Mouse (Mus musculus) spleen, postnatal 10 days (tissue): ENCODE data around the gene Mid1.

Source experiments
- DNase-seq, 2 experiments: peaks; one replicate each; pipeline ENCODE4 v3.0.0; 2021 to 2022; ENCODE audit warnings: low spot score in 2 of 2

The Mid1 gene

DNA sequence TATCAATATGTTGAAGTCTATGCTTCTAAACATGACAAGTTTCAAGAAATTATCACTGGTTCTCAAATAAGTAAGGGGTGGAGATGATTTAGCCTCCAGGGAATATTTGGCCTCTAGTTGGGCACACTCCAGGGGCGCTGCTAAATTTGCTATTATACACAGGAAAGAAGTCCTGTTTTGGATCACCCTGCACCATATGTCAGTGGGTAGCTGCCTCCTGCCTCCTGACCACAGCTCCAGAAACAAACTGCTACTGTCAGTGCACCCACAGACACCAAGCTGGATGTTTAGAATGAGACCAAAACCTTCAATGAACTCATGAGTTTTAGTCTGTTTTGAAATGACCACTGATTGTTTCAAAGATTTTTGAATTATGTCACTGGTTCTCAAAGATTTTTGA, 128.7 kb downstream of the Mid1 start:
- DNase-seq, result no peak

DNA sequence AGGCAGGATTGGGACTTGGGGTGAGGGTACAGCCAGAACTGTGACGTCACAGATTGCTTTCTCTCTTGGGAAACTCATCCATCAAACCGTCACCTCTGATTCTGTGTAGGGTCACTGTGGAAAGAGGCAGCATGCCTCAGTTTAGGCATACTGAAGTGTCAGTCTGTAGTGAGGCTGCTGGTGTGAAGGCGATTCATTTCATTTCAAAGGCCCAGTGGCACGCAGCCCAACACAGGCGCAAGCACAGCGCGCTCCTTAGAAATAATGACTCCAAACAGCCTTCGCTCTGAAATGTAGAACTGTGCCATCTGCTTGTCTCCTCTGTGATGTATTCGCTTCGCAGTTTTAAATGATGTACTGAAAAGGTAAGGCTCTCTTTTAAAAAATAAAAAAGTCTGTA, 141.9 kb downstream of the Mid1 start:
- no peak for DNase-seq

DNA sequence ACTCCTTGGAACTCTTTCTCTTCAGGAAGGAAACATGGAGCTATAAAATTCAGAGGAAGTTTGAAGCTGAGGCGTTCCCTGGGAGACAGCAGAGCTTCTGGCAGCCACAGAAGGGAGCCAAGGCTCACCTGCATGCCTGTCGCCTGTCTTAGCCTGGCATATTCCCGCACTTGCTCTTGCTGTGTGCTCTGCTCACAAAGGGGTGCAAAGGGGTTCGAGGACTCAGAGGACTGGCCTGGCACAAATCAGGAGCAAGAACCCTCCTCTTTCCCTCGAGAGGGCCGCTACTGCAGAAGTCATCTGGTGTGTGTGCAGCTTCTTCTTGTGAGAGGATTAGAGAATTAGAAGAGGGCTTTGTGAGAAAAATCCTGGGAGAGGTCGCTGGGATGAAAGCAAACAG, 142.7 kb downstream of the Mid1 start:
- DNase-seq, result no peak

DNA sequence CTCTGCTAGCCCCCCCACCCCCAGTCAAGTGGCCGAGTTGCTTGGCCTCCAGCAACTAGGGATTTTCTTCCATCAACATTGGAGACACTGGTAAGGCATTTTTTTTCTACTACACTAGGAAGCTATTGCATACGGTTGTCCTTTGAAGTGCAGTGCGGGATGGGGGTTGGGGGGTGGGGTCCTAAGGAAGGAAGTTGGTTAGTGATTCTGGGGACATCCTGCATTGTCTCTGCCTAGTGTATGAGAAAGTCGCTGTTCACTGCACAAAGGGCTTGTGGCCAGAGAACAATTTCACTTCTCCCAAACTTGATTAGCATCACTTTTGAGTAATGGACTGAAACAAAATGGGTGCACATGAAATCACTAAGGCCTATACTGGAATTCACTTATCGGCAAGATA, 143.1 kb downstream of the Mid1 start:
- no peak for DNase-seq

DNA sequence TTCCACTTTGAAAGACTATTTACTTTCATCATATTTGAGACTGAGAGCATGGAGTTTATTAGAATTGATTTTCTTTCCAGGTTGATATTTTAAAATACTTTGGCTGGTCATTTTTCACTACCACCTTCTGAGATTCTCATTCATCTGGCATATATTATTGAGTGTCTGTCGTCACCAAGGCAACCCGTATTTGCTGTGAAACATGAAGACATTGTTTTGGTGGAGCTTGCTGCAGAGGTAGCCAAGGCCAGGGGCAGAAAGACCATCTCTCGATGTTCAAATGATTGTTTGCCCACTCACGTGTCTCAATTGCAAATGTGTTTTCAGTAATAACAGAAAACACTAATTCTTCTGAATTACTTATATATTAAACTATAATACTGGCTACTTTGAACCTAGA, 145.1 kb downstream of the Mid1 start:
- DNase-seq, result no peak

DNA sequence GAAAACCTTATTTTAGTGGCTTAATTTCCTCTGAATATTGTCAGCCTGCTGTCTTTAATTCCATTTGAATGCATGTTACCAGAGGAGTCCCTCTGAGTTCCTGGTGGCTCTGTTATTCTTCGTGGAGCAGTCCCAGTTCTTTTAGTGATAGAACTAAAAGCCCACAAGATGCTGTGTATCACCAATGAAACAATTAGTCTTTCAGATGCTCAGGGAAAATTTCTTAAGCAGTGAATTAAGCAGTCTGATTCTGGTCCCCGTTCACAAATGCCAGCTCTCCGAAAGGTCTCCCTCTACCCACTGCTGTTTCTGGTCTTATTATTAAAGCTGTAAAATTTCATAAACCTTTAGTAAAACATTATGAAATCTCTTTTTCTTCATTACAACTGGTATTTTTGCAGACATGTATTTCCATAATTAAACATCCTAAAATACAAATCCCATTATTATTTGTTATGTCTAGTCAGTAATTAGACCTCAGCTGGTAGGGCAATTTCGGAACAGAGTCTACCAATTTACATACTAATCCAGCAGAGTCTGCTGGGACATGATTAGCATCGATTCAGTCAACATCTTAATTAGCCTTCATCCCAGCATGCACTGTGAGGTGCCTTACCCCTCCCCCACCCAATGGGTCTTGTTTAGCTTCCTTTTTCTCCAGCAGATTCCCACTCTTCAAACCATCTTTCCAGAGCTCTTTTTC, 153.1 kb downstream of the Mid1 start:
- DNase-seq, result no peak

DNA sequence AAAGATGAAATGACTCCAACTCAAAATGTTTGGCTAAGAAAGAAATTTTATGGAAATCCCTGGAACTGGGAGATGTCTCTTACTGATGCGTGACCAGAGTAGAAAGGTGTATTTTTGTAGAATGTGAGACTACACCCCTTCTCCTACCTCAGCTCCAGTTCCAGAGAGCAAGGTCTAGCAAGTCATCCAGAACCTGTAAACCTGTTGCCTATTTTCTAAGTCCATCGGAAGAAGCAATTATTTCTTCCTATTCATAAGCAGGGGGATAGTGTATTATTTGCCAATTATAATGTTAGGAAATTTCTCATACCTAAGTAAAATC, 153.6 kb downstream of the Mid1 start:
- no peak for DNase-seq

DNA sequence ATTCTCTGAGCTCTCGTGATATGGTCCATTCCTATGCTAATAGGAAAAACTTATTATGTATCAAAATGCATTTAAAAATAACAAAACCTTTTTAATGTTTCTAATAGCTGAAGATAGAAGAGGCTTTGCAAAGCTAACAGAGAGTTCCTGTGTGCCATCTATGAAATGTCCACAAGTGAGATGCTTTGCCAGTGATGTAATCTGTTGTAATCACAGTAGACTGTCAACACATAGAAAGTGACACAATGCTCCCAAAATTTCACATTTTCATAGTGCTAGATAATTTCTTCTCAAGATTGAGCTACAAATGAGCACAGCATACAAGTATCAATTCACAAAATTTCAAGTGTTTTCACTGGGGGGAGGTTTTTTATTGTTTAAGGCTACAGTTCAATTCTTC, 158.3 kb downstream of the Mid1 start:
- DNase-seq, result no peak

DNA sequence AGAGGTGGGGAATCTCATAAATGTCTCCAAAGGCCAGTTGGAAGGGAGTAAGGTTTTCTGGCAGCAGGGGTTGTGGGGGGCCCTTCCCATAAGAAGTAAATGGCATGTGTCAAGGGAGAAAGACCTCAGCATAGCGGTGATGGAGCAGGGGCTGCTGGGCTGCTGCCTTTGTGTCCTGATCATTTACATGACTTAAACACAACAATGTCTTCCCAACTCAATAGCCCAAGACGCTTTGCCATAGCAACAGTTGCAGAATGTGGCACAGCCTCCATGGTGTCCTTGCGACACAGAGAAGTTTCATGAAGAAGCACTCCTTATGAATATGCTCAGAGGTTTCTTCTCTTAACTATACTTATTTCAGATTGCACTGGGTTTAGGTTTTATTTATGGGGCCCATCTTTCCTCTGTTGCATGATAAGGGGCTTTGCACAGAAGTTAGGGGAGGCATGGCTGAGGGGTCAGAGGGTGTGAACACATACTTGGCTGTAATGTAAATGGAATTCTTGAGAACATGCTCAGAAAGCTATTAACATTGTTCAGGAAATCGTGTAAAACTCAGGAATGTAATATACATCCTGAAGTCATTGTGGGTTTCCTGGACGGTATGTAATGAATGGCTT, 159.3 kb downstream of the Mid1 start:
- DNase-seq, result no peak

DNA sequence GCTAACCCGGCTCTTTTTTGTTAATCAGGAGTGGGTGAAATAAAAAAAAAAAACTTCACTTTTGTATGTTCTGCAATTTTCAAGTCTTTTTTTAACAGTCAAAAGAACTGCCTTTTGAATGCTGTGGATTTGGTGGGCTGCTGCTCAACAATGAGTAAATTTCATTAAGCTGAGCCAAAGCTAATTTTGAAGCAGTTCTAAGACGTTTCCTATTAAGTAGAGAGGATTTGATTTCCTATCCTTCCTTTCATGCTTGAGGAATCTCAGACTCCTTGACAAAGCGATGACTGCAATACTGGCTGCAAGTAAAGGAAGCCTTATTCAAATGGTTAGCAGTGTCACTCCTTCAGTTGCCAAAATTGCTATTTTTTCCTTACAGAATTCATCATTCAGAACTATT, 161.2 kb downstream of the Mid1 start:
- no peak for DNase-seq

DNA sequence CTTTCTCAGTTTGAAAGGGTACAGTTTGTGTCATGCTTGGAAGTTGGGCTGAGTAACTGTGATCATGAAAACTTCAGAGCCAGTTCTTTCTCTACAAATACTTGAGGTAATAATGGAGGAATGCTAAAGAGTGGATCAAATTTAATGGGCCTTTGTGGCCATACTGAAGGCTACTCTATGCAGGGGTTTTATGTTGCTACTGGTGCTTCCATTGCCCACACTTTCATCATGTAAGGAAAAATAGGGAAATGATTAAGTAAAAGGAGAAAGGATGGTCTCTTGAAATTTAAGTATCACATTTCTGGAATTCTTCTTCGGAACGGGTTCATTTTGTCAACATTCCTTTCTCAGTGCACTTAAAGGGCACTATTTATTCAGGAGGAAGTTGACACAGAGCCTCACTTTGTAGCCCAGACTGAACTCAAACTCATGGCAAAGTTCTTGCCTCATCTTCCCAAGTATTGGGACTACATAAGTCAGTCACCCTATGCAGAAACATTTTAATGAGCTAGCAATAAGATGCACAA, 176.3 kb downstream of the Mid1 start:
- DNase-seq, result no peak

DNA sequence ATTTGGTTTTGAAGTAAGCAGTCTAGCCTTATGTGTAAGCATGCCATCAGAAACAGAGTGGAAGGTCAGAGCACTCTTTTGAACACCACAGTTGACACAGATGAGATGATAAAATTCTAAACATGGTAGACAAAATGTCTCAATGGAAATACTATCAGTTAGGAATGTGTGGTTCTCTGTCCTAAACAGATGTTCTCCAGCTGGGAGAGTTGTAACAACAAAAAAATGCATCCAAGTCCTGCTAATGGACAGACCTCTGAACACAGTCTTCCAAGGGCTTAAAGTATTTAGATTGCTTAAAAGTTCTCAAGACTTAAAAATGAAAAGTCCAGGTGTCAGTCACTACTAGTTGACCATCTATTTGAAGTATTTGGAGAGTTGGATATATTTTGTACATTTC, 177.4 kb downstream of the Mid1 start:
- DNase-seq, result no peak

DNA sequence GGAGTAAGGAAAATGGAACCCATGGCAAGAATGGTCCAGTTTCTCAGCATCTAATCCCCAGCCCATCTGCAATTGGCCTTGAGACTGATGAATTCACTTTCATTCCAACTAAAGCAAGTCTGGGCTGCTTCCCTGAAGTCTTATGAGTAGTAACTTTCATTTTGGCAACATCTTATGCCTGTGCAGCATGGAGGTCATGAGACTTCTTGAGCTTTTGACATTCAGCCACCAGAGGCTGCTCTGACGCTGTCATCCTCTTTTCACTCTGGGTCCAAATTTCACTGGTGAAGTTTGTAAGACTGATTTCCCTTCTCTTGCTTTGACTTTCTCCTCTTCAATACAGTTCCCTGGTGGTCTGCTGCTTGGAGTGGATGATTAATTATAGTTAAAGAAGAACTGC, 177.8 kb downstream of the Mid1 start:
- DNase-seq, result peak in 1 of 2 experiments; percentile 30

DNA sequence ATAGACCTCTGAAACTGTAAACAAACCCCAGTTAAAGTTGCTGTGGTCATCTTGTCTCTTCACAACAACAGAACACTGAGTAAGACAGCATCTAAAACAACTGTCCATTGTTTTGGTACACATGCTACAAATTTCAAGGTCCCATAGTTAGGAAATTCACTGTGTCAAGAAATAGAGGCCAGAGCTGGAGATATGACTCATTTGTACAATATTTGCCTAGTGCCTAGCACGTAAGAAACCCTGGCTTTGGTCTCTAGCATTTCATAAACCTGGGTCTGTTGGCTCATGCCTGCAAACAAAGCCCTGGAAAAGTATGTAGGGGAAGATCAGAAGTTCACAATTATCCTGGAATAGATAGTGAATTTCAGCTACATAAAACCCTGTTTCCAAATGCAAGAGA, 178.8 kb downstream of the Mid1 start:
- no peak for DNase-seq

DNA sequence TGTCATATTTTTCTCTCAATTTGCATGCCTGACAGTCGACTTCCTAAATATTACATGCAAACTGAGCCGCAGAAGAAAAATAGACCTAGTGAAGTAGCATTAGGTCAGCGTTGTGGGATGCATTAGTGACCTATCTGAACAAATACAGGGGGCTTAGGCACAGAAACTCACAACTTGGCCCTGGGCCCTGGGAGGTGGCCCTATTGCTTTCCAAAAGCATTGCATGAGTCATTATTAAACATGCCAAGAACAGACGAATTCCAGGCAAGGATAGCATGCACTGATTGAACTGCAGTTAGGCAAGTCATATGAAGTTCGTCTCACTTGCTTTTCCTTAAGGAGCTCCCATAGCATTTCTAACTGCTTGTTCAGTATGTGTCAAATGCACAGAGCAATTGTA, 183.2 kb downstream of the Mid1 start:
- no peak for DNase-seq

DNA sequence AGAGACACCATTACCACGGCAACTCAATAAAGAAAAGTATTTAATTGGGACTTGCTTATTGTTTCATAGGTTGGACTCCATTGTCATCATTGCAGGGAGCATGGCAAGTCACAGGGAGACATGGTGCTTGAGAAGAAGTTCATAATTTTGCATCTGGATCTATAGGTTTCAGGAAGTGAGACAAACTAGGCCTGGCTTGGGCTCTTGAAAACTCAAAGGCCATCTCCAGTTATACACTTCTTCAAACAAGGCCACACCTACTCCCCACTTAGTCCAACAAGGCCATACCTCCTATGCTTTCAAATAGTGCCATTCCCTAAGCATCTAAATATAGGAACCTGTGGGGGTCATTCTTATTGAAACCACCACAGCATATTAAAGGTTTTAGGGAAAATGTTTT, 189.5 kb downstream of the Mid1 start:
- no peak for DNase-seq

DNA sequence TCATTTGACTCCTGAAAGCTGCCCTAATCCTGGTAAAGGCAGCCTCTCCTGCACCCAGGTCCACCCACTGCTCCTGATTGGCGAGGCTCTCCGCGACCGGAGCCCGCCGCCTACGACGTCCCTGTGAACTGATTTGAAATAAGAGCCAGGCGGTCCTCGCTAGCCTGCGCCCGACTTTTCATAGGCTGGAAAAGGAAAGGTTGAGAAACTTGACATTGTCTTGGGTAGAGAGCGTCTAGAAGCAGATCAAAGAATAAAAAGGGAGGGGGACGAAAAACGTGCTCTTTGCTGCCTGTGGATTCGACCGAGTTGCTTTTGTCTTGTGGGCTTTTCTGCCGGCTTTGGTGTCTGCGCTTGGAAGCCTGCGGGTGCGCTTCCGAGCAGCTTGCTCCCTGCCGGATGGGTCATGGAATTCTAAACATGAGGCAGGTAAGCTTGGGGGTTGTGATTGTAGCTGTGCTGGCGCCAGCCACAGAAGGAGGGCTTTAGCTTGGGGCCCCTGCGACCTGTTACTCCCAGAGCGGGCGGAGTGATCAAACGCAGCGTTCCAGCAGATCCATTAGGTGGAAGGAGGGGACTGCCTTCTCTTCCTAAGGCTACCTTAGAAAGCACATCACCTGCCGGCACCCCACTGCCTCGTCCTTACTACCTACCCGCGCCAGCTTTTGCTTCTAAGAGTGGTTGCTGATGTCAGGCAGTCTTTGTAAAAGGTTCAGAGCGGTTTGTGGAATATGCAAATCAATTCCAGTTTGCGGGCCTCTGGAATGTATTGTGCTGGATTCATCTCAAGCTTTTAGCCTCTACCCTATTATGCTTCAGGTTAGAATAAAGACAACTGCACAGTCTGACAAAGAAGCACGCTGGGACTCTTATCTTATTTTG, 194.7 kb downstream of the Mid1 start:
- DNase-seq, result no peak

DNA sequence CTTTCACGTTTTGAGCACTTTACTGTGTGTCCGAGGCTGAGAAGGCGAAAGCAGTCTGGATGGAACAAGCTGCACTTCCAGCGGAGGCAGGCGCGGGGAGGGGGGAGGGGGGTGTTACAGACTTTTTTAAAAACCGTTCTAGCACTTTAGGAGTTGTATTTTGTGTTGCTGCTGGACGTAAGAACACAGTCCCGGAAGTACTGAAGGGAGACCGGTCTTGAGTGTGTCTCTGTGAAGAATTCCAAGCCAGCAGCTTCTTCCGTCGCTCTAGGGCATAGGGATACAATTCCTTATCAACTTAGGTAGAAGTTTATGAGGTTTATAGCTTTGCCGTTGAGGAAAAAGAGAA, 195.3 kb downstream of the Mid1 start:
- DNase-seq, result no peak

DNA sequence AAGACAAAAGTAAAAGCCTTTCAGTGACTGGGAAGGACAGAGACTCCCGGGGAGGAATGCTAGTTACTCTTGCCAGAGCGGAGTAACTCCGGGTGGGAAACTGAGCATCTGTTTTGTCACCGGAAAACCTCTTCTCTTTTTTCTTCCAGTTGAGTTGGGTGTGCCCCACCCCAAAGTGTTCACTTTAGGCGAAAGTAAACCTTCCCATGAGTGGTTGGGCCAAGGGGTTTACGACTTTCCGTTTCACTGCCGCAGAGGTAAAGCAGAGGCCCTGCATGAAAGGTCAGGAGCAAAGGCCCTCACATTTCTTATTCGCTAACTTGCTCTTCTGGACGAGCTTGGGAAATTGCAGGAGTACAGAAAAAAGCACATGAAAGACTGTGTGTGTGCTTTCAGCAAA, 195.8 kb downstream of the Mid1 start:
- DNase-seq, result no peak

DNA sequence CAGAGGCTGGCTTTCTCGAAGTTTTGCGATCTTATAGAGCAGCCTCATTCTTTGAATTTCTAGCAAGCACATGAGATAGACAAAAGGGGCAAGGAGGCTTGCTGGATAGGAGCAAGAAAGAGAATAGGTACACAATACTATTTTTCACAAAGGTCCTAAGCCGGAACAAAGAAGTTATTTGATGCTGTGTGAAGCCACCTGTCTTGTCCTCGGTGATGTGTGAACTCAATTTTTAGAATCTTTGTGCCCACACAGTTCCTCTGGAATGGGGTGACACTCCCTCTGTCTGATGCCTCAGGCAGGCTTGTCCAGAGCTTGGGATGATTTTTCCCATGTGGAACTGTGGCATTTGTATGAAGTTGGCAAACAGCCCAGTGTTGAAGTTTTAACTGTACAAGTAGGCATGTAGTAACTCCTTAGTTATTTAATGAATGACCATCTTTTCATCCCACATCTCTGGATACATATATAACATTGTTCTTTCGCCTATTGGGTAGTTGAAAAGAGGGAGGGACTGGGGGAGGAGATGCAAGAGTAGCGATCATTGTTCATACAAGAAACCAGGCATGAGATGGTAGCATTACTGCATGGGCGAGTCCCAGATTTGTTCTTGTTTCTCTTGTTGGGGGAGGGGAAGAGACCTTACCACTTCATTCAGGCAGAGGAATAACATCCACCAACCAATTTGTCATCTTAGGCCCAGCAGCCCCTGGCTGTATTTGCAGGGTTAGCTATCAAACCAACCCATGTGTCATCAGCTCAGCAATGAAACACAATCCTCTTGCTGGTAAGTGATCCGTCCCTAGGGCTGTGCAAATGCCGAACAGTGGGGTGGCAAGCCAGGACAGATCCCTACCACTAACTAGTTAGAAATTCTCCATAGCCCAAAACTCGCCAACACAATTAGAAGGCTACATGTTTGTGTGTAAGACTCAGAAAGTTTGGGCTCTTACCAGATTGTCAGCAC, 196.5 kb downstream of the Mid1 start:
- no peak for DNase-seq

DNA sequence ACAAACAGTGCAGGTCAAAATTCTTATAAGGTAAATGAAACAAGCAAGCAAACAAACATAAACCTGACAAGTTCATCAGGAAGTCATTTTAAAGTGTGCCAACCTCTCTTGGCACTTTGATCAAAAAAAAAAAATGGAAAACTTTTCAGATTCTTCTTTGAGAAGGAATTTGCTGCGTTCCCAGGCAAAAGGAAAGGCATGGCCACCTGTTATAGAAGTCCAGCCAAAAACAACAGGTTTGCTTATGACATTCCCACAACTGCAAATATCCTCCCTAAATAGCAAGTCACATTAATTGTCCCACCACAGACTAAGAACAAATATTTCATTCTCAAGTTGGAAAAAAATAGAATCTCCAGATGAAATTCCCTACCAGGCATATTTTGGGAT, 197.2 kb downstream of the Mid1 start:
- DNase-seq, result no peak
